Mouse (Mus musculus) CD4-positive helper T cell, adult 2 months (primary cell): ENCODE measurements at regions not wholly inside any gene's neighbourhood (a gene's known extent, or its start where the extent isn't known, plus 50 kb on each side); places are given as distances from the start of the nearest gene placed in this dataset.

Source experiments
- DNase-seq: peaks from one replicate; pipeline ENCODE4 v3.0.0-alpha.2; 2012; ENCODE audit warnings: low read depth, missing footprints, low spot score

DNA sequence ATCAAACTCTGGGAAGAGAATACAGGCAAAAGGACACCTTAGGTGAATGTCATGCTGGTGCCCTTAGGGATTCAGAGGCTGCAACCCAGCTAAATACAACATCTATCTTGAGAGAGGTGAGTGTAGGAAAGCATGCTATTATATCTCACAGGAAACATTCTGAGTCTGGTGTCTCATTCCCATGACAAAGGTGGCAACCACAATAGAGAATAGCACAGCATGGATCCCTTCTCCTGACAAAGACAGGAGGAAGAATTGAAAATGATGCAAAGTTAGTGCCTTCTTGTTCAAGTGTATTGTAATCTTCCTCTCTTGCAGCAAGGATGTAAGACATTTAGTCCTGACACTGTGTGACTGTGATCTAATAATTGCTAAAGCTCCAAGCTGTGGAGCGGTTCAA, 532.8 kb downstream of the Tfec start:
- no peak for DNase-seq

DNA sequence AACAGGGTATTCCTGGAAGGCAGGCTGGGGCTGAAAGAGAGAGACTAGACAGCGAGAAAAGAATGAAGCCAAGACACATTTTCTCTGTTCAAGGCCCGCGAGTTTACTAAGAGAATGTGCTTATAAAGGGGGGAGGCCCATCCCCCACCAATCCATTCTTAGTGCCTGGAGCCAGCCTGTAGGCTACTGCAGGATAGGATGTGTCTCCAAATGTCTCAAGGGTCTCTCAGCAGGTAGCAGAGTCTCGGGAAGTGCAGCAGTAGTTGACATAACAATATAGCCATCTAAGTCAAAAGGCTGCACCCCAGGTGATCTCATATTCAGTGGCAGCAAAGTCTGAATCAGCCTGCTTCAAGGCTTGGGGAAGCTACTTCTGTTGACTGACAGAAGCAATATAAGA, 536.2 kb downstream of the Tfec start:
- DNase-seq = no peak

DNA sequence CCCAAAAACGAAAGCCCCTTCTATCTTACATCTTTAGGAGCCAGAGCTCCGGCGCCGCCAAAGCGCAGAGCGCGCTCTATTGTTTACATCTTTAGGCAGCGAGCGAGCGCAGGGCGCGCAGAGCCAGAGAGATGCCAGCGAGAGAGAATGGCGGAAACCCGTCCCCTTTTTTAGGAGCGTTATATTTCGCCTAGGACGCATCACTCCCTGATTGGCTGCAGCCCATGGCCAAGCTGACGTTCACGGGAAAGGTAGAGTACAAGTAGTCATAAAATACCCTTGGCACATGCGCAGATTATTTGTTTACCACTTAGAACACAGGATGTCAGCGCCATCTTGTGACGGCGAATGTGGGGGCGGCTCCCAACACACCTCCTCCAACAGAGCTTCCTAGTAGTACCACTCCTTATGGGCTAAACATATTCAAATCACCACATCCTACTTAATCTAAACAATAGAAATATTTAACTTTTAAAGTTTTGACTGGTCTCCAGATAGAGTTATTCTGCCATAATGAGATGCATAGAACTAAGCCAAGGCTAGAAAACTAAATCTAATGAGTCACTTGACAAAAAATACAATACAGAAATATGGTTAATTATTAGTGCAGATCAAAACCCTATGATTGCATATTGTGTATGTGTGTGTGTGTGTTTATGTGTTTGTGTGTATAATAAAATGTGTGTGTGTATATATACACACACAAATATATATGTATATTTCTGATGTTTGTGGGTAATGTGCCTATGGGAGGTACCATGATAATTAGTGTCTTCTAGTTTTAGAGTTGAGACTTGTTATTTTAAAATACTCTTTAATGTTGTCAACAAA, 538.1 kb downstream of the Tfec start:
- peak; percentile 60 for DNase-seq

DNA sequence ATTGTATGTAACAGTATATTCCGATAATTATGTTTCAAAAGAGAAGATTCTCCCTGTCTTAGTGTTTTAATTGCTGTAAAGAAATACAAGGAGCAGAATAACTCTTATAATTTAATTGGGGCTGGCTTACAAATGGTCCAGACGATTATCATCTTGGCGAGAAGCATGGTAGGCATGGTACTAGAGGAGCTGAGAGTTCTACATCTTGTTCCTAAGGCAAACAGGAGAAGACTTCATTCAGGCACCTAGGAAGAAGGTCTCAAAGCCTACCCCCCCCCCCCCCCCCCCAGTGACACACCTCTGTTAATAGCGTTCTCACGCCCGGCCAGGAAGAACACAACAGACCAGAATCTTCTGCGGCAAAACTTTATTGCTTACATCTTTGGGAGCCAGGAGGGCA, 538.8 kb downstream of the Tfec start:
- no peak for DNase-seq

DNA sequence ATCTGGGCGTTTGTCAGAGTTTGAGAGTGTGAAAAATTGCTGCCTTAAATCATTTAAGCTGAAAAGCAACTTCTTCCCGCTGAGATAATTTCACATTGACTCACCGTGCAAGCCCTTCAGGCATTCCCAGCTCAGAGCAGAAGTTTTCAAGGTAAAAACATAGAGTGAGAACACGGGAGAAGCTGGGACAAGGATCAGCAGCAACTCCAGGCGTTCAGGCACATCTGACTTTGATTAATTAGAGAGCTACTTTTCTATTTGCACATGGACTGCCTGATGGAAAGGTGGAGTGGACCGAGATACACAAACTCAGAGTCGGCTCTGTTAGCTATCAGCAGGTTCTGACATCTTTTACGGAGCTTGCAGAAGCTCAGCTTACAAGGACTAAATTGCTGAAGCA, 564.6 kb downstream of the Tfec start:
- DNase-seq = no peak

DNA sequence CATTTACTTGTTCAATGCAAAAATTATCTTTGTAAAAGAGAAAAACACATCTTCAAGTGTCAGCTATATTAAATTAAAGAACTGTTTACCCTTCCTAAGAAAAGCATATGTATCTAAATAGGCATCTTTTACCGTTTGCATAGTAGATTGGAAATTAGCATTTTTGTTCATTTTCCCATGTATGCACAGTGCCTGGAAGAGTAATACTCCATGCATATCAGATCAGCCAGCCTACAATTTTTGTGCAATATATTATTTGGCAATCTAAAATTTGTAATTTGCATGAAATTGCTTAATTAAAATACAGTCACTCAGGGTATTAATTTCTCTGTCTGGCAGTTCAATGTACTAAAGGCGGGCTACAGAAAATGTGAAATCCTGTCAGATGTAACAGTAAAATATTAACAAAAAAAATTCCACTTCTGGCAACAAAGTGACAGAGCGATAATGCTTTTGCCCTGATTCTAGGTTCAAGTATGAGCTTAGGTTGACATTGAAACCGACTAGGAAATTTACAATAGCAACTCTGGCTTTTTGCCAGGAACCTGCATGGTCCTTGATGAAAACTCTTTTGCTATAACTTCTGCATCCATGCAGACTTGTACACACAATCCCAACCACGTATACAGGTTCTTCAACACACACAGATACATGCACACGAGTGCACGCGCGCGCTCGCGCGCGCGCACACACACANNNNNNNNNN, 583.8 kb downstream of the Tfec start:
- DNase-seq = no peak

DNA sequence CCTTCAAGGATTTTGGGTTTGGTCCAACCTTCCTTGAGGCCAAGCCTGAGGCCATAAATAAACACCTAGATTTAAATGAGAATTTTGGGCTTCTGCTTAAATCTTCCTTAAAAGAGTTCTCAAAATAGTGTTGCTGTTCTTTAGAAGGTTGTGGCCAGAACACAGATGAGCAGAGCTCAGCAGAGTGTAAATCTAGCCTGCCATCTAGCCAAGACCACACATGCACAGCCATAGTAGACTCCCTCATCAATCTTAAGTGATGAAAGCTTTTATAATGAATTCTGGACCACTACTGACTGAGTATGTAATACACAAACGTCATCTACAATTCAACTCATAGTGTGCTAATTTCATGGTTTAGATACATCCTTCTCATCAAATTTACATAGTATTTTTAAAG, 585.3 kb downstream of the Tfec start:
- no peak for DNase-seq

DNA sequence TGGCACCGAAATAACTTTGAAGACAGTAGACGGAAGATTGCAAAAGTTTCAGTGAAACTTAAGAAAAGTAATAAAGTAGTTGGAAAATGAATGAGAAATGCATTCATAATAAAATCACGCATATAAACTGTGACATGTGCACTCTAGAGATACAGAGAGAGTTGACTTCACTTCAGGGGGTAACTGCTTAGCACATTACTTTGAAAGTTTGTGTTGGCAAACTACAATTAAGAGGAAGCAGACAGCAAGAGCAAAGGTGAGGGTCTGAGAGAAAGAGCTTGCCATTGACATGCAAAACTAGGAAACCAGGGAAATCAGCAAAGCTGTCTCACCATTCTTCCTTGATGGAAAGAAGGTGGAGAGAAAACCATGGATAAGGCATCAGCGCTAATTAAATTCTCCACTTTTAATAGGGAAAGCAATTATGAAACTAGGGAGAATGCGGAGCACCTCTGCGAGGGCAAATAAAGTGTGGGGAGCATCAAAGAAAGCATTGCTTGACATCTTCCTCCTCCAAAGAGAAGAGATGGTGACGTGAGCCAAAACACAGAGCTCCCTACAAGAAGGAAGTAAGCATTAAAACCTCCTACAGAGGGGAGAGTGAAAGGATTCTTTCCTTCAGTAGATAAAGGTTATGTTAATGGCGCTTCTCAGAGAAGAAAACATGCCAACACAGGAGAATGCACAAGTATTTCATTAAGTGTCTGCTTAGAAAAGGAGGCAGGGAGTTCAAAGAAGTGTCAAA, 563.0 kb downstream of the Mdfic start:
- no peak for DNase-seq

DNA sequence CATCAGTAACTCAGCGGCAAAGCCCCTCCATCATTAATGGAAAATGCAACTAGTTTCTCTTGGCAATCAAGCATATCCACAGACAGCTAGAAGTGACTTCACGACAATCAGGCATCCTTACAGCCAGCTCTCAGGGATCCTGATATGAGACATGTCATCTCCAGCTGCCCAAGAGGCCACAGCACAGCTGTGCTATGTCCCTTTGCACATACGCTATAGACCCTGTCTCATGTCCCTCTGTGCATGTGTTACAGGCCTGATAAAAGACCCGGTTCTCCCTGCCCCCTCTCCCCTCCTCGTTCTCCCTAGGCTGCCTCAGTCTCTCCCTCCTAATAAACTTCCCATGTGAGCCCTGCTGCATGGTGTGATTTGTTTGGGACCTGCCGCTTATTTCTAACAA, 561.5 kb downstream of the Mdfic start:
- no peak for DNase-seq
